Mouse (Mus musculus): ENCODE results near the gene Supt20. TPM values are rescaled to one million over a fixed set of nuclear protein-coding genes. Genes with fewer than 3 reads are reported as not detected.

The Supt20 gene
- polyA plus RNA-seq, 1 experiment, result 51.3 TPM

GRCm38 (mm10) chr3:54732371-54732770, 39.8 kb downstream of the Supt20 start:
- H3K27ac ChIP-seq (ENCODE audit: insufficient read depth, low read length), result no peak overlapping the region
- 90% methylated on average over 4 of the region's 4 CpGs for WGBS

GRCm38 (mm10) chr3:54734411-54735246, 42.0 kb downstream of the Supt20 start:
- Histone ChIP-seq H3K4me3 (ENCODE audit: extremely low read depth, insufficient read depth, insufficient read length) (peak overlapping the region; percentile 88), H3K4me1 (ENCODE audit: control insufficient read depth, insufficient read depth, insufficient read length) (no peaks in the 10 kb centered on the region; the same call in 1 of the 2 replicates), H3K27ac (ENCODE audit: insufficient read depth, low read length) (peak overlapping the region; percentile 98), H3K36me3 (ENCODE audit: control insufficient read depth, insufficient read depth, low read length) (peaks cover 13% of the 10 kb centered on the region), H3K27me3 (ENCODE audit: control insufficient read depth, insufficient read depth, low read length) (no peaks in the 10 kb centered on the region)
- under 1% methylated on average over 83 of the region's 84 CpGs for WGBS
- TF ChIP-seq CTCF (IDR thresholded peaks at IDR 0.05; ENCODE audit: extremely low read depth, insufficient read depth, insufficient read length, insufficient replicate concordance), result no peak
- TF ChIP-seq POLR2A (IDR thresholded peaks at IDR 0.05; ENCODE audit: low read depth, low read length), result peak; percentile 71
- DNase-seq (ENCODE audit: low read depth in 1 of 2, low spot score in 2 of 2), result peak; percentile 75 to 88

More at GRCm38 (mm10) chr3:54732371-54732770, 39.8 kb downstream of the Supt20 start:
- H3K4me1 ChIP-seq (ENCODE audit: control insufficient read depth, insufficient read depth, insufficient read length), result no peaks in the 10 kb centered on the region; the same call in 1 of the 2 replicates
- no peaks in the 10 kb centered on the region for H3K27me3 ChIP-seq (ENCODE audit: control insufficient read depth, insufficient read depth, low read length)
- peaks cover 20% of the 10 kb centered on the region for H3K36me3 ChIP-seq (ENCODE audit: control insufficient read depth, insufficient read depth, low read length)
- DNase-seq (ENCODE audit: low read depth in 1 of 2, low spot score in 2 of 2), result no peak
- no peak overlapping the region for H3K4me3 ChIP-seq (ENCODE audit: extremely low read depth, insufficient read depth, insufficient read length)
- TF ChIP-seq CTCF (IDR thresholded peaks at IDR 0.05; ENCODE audit: extremely low read depth, insufficient read depth, insufficient read length, insufficient replicate concordance) (no peak), POLR2A (IDR thresholded peaks at IDR 0.05; ENCODE audit: low read depth, low read length) (no peak)

- DNase-seq (ENCODE audit: low read depth in 1 of 2, low spot score in 2 of 2), result peak; percentile 56 to 78
- TF ChIP-seq CTCF (IDR thresholded peaks at IDR 0.05; ENCODE audit: extremely low read depth, insufficient read depth, insufficient read length, insufficient replicate concordance) (peak; percentile 98), POLR2A (IDR thresholded peaks at IDR 0.05; ENCODE audit: low read depth, low read length) (peak; percentile 74)
- peak within 1 kb of the TSS; percentile 100 for H3K4me3 ChIP-seq (ENCODE audit: extremely low read depth, insufficient read depth, insufficient read length)
- H3K27me3 ChIP-seq (ENCODE audit: control insufficient read depth, insufficient read depth, low read length), result no peaks in the 10 kb centered on the region
- peak within 1 kb of the TSS; percentile 98 for H3K27ac ChIP-seq (ENCODE audit: insufficient read depth, low read length)
- WGBS, result under 1% methylated on average over 65 of the region's 65 CpGs
- H3K36me3 ChIP-seq (ENCODE audit: control insufficient read depth, insufficient read depth, low read length), result peaks cover 8% of the 10 kb centered on the region; the same call in 1 of the 2 replicates
- H3K4me1 ChIP-seq (ENCODE audit: control insufficient read depth, insufficient read depth, insufficient read length), result no peaks in the 10 kb centered on the region; the same call in 1 of the 2 replicates
Measured at GRCm38 (mm10) chr3:54735247-54736046, 42.8 kb downstream of the Supt20 start, which contains the start of the genes Exosc8 and Alg5. TSS of gene Exosc8 (minus strand) at chr3:54735393. TSS of gene Alg5 (plus strand) at chr3:54735539.

- no peak for TF ChIP-seq POLR2A (IDR thresholded peaks at IDR 0.05; ENCODE audit: low read depth, low read length)
- TF ChIP-seq CTCF (IDR thresholded peaks at IDR 0.05; ENCODE audit: extremely low read depth, insufficient read depth, insufficient read length, insufficient replicate concordance), result no peak
- peak overlapping the region; percentile 100 for H3K4me3 ChIP-seq (ENCODE audit: extremely low read depth, insufficient read depth, insufficient read length)
- no peak for DNase-seq (ENCODE audit: low read depth in 1 of 2, low spot score in 2 of 2)
- peaks cover 10% of the 10 kb centered on the region for H3K36me3 ChIP-seq (ENCODE audit: control insufficient read depth, insufficient read depth, low read length)
- H3K27me3 ChIP-seq (ENCODE audit: control insufficient read depth, insufficient read depth, low read length), result no peaks in the 10 kb centered on the region
- no peaks in the 10 kb centered on the region; the same call in 1 of the 2 replicates for H3K4me1 ChIP-seq (ENCODE audit: control insufficient read depth, insufficient read depth, insufficient read length)
- WGBS, result 45% methylated on average over 18 of the region's 18 CpGs
- H3K27ac ChIP-seq (ENCODE audit: insufficient read depth, low read length), result no peak overlapping the region
Measured at GRCm38 (mm10) chr3:54736101-54736927, 43.7 kb downstream of the Supt20 start.

- Histone ChIP-seq H3K27ac (ENCODE audit: insufficient read depth, low read length) (no peak overlapping the region), H3K4me1 (ENCODE audit: control insufficient read depth, insufficient read depth, insufficient read length) (no peaks in the 10 kb centered on the region; the same call in 1 of the 2 replicates), H3K27me3 (ENCODE audit: control insufficient read depth, insufficient read depth, low read length) (no peaks in the 10 kb centered on the region), H3K36me3 (ENCODE audit: control insufficient read depth, insufficient read depth, low read length) (peaks cover 18% of the 10 kb centered on the region), H3K4me3 (ENCODE audit: extremely low read depth, insufficient read depth, insufficient read length) (no peak overlapping the region)
- WGBS, result 94% methylated on average over 8 of the region's 8 CpGs
- no peak for DNase-seq (ENCODE audit: low read depth in 1 of 2, low spot score in 2 of 2)
- TF ChIP-seq CTCF (IDR thresholded peaks at IDR 0.05; ENCODE audit: extremely low read depth, insufficient read depth, insufficient read length, insufficient replicate concordance) (no peak), POLR2A (IDR thresholded peaks at IDR 0.05; ENCODE audit: low read depth, low read length) (no peak)
Measured at GRCm38 (mm10) chr3:54737317-54737716, 44.7 kb downstream of the Supt20 start.

GRCm38 (mm10) chr3:54741965-54742364, 49.4 kb downstream of the Supt20 start:
- 98% methylated on average over 11 of the region's 11 CpGs for WGBS
- no peak overlapping the region for H3K27ac ChIP-seq (ENCODE audit: insufficient read depth, low read length)
- TF ChIP-seq POLR2A (IDR thresholded peaks at IDR 0.05; ENCODE audit: low read depth, low read length), result no peak
- no peak for TF ChIP-seq CTCF (IDR thresholded peaks at IDR 0.05; ENCODE audit: extremely low read depth, insufficient read depth, insufficient read length, insufficient replicate concordance)
- no peaks in the 10 kb centered on the region for H3K4me1 ChIP-seq (ENCODE audit: control insufficient read depth, insufficient read depth, insufficient read length)
- H3K27me3 ChIP-seq (ENCODE audit: control insufficient read depth, insufficient read depth, low read length), result no peaks in the 10 kb centered on the region
- peaks cover 41% of the 10 kb centered on the region for H3K36me3 ChIP-seq (ENCODE audit: control insufficient read depth, insufficient read depth, low read length)
- DNase-seq (ENCODE audit: low read depth in 1 of 2, low spot score in 2 of 2), result no peak
- H3K4me3 ChIP-seq (ENCODE audit: extremely low read depth, insufficient read depth, insufficient read length), result no peak overlapping the region
